Mouse (Mus musculus) stomach, embryonic 16.5 days (tissue): ENCODE measurements around the gene Gnb5. TPM values are rescaled to one million over a fixed set of nuclear protein-coding genes. Genes with fewer than 3 reads are reported as not detected.
"Not testable (repeated sequence)": the region's sequence is repeated elsewhere in the genome, so short reads cannot be mapped to it uniquely, and the experiment has no call there.

ENCODE experiments used
- ATAC-seq: fragments of 200-750 bp; cut with Nextera tagmentation; 2 replicates; pipeline ENCODE4 v1.8.0; 2017; ENCODE audit warnings: moderate number of reproducible peaks, moderate TSS enrichment; ENCODE audit not compliant: insufficient read depth, low FRiP score
- H3K27ac ChIP-seq: fragments of 300-500 bp; sonication (generic); 2 replicates; pipeline ENCODE4 v1.5.1; 2014; ENCODE audit warnings: low read length
- H3K27me3 ChIP-seq: fragments of 300-500 bp; sonication (generic); 2 replicates; pipeline ENCODE4 v1.6.1; 2014; ENCODE audit warnings: low read length, control low read depth, mixed read lengths; ENCODE audit not compliant: control insufficient read depth, insufficient read depth
- H3K36me3 ChIP-seq: fragments of 300-500 bp; sonication (generic); 2 replicates; pipeline ENCODE4 v1.6.1; 2014; ENCODE audit warnings: low read length; ENCODE audit not compliant: control insufficient read depth, insufficient read depth
- H3K4me1 ChIP-seq: fragments of 300-500 bp; sonication (generic); 2 replicates; pipeline ENCODE4 v1.6.1; 2014; ENCODE audit warnings: low read length, control low read depth, mixed read lengths; ENCODE audit not compliant: control insufficient read depth, insufficient read depth
- H3K4me2 ChIP-seq: fragments of 300-500 bp; sonication (generic); 2 replicates; pipeline ENCODE4 v1.6.1; 2014; ENCODE audit warnings: low read depth, low read length, mixed read lengths
- H3K4me3 ChIP-seq: fragments of 300-500 bp; sonication (generic); replicated peaks from 2 replicates; pipeline ENCODE4 v1.5.1; 2014; ENCODE audit warnings: mild to moderate bottlenecking, low read length
- H3K9ac ChIP-seq: fragments of 300-500 bp; sonication (generic); 2 replicates; pipeline ENCODE4 v1.6.1; 2014; ENCODE audit warnings: low read length
- H3K9me3 ChIP-seq: fragments of 300-500 bp; sonication (generic); replicated peaks from 2 replicates; pipeline ENCODE4 v1.6.1; 2016; ENCODE audit warnings: low read length, control low read depth; ENCODE audit not compliant: control insufficient read depth
- WGBS: fragments of 180-500 bp; shearing (Covaris S2); extraction: QIAGEN DNeasy Blood & Tissue Kit; methylation state at CpG from one replicate; pipeline ENCODE4 v1.1.7; 2014; 5-methylcytosine and 5-hydroxymethylcytosine counted together
- polyA plus RNA-seq: library from polyadenylated mRNA; unstranded; fragments of >200 nt; fragmentation: Nextera tagmentation; extraction: Ambion mirVana; gene quantifications from 2 replicates; pipeline ENCODE4 v1.2.1, GENCODE M21; 2015

Gnb5 gene
- polyA plus RNA-seq, 1 experiment from 2014 or later = 22.0 TPM

DNA sequence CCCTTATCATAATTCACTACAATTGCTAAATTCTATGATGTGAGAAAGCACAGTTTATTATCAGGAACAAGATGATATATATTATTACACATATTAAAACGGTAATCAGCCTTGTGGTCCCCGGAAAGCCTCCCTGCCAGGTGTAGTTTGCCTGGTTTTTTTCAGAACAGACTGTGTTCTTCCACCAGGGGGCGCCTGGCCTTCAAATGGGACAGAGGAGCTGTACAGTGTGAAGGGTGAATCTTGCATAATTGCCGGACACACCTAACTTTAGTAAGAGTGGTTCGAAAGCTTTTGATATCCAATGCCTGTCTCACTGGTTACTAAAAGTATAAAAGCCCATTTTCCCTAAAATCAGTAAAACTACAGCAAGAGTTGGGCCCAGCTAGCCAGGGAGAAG lies 55.6 kb downstream of the Gnb5 start:
- Histone ChIP-seq H3K4me2 (no peak overlapping the region), H3K27ac (no peak overlapping the region), H3K36me3 (no peaks in the 10 kb centered on the region), H3K27me3 (no peaks in the 10 kb centered on the region), H3K9ac (no peak overlapping the region), H3K9me3 (no peaks in the 10 kb centered on the region), H3K4me3 (no peak overlapping the region), H3K4me1 (no peaks in the 10 kb centered on the region)
- ATAC-seq = peak; percentile 44; the same call in 1 of the 2 replicates
- 31% methylated on average over 5 of the region's 5 CpGs for WGBS

DNA sequence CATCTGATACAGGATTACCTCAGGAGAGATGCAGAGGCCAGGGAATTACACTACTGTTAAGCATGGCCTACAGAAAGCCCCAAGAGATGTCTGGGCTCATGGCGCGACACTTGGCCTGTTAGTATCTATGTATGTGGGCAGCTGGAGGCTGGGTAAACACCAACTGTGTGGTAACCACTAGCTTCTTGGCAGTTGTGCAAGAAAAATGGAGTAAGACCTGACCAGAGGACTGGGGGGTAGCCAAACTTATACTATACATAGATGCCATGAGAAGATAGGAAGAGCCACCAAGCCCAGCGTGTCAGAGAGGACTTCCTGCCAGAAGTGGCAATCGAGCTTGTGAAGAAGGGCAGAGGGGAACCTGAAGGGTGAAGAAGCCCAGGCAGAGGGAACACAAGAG lies 56.1 kb downstream of the Gnb5 start:
- ATAC-seq = no peak; the same call in 1 of the 2 replicates
- WGBS = 82% methylated on average over 4 of the region's 4 CpGs
- Histone ChIP-seq H3K4me2 (no peak overlapping the region), H3K36me3 (no peaks in the 10 kb centered on the region), H3K27ac (no peak overlapping the region), H3K27me3 (no peaks in the 10 kb centered on the region), H3K4me1 (no peaks in the 10 kb centered on the region), H3K9ac (no peak overlapping the region), H3K9me3 (no peaks in the 10 kb centered on the region), H3K4me3 (no peak overlapping the region)

DNA sequence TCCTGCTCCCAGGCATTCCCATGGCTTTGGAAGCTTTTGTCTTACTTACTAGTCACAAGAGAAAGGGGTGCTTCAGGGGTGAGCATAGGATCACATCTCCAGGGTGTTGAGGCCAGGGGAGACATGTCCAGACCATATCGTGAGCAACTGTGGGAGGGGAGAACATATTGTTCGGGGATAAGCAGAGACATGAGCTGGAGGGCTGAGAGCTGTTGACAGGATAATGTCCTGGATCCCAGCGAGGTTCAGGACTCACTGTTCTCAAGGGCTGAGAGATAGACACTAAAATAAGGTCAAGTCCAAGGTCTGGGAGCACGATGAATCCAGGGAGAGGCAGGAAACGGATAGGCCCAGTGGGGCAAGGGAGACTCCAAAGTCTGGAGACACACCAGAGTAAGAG lies 56.9 kb downstream of the Gnb5 start:
- H3K9ac ChIP-seq = no peak overlapping the region

DNA sequence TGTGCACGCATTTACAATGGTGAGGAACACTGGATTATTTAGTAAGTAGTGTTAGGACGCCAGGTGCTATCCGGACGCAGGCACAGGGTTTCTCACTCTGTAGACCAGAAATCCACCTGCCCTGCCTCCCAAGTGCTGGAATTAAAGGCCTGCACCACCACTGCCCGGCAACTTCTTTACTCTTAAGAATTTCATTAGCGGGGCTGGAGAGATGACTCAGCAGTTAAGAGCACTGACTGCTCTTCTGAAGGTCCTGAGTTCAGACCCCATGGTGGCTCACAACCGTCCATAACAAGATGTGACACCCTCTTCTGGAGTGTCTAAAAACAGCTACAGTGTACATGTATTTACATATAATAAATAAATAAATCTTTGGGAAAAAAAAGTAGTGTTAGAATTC lies 57.6 kb downstream of the Gnb5 start:
- not testable (repeated sequence) for H3K4me1 ChIP-seq, H3K27me3 ChIP-seq, ATAC-seq, H3K27ac ChIP-seq, H3K4me2 ChIP-seq, H3K4me3 ChIP-seq, H3K9ac ChIP-seq, H3K36me3 ChIP-seq, H3K9me3 ChIP-seq
- 62% methylated on average over 7 of the region's 7 CpGs for WGBS

More for the DNA sequence above, 56.9 kb downstream of the Gnb5 start:
- ATAC-seq = no peak
- Histone ChIP-seq H3K4me3 (no peak overlapping the region), H3K4me2 (no peak overlapping the region), H3K27me3 (no peaks in the 10 kb centered on the region), H3K36me3 (no peaks in the 10 kb centered on the region), H3K9me3 (no peaks in the 10 kb centered on the region), H3K27ac (no peak overlapping the region), H3K4me1 (no peaks in the 10 kb centered on the region)
- WGBS = 73% methylated on average over 5 of the region's 5 CpGs

DNA sequence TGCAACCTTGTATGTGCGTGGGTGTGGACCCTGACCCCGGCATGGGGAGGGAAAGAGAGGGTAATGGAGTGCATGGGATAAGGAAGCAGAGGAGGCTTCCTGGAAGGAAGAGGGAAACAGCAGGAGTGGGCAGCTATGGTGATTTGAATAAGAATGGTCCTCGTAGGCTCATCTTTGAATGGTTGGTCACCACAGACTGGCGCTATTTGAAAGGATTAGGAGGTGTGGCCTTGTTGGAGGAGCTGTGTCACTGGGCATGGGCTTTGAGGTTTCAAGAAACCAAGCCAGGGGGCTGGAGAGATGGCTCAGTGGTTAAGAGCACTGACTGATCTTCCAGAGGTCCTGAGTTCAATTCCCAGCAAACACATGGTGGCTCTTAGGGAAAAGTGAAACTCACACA lies 59.1 kb downstream of the Gnb5 start:
- Histone ChIP-seq H3K36me3 (no peaks in the 10 kb centered on the region), H3K27me3 (no peaks in the 10 kb centered on the region), H3K4me1 (no peaks in the 10 kb centered on the region), H3K27ac (no peak overlapping the region), H3K9ac (no peak overlapping the region), H3K4me2 (no peak overlapping the region), H3K4me3 (no peak overlapping the region), H3K9me3 (no peaks in the 10 kb centered on the region)
- WGBS = 88% methylated on average over 4 of the region's 4 CpGs
- ATAC-seq = no peak

DNA sequence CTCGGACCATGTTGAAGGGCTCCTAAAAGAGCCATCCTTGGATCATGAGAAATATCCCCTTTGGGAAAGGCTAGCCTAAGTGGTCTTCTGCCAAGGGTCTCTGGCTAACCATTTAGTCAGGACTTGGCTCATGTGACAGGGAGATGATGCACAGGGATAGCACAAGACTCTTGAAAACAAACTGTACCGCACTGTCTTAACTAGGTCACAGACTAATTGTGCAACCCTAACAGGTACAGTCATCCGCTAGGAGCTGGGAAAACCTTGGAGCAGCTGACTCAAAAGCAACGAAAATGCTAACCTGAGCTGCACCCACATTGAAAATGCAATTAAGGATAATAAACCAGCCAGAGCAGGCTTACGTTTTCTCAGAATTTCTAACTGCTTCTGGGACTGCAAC lies 60.1 kb downstream of the Gnb5 start:
- WGBS = 63% methylated on average over 5 of the region's 5 CpGs
- no peak for ATAC-seq
- no peak overlapping the region for H3K9ac ChIP-seq

DNA sequence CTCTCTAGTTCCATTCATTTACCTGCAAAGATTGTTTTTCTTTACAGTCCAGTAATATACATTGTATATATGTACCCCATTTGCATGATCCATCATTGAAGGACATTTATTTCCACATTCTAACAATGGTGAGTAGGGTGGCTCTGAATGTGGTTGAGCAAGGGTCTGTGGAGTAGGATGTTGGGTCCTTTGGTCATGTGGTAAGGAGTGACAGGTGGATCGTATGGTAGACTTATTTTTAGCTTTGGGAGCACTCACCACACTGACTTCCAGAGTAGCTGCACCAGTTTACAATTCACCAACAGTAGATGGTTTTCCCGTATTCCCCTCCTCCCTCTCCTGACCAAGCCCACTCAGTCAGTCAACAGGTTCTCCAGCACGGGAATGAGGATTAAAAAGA lies 62.7 kb downstream of the Gnb5 start:
- H3K4me2 ChIP-seq = no peak overlapping the region
- 74% methylated on average over 3 of the region's 3 CpGs for WGBS

More for the DNA sequence above, 60.1 kb downstream of the Gnb5 start:
- no peaks in the 10 kb centered on the region for H3K36me3 ChIP-seq
- H3K9me3 ChIP-seq = no peaks in the 10 kb centered on the region
- H3K4me2 ChIP-seq = no peak overlapping the region
- no peak overlapping the region for H3K4me3 ChIP-seq
- no peaks in the 10 kb centered on the region for H3K27me3 ChIP-seq
- H3K27ac ChIP-seq = no peak overlapping the region
- H3K4me1 ChIP-seq = no peaks in the 10 kb centered on the region

DNA sequence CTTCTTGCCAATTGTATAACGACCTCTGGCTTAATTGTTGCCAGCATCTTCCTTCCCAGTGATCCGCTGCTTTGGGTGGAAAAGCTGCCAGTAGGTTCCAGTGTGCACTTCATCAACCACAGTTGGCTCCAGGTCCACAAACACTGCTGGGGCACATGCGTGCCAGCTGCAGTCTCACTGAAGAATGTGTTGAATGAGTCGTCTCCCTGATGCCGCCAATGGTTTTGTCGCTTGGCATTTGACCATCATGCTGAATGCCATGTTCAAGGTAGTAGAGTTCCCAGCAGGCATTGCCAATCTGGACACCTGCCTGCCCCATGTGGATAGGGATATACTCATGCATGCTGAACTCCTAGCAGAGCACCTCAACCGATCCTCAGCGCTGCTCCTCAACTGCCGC lies 69.5 kb downstream of the Gnb5 start:
- no peaks in the 10 kb centered on the region for H3K27me3 ChIP-seq
- no peak for ATAC-seq
- no peaks in the 10 kb centered on the region for H3K4me1 ChIP-seq
- H3K9ac ChIP-seq = no peak overlapping the region
- no peaks in the 10 kb centered on the region for H3K9me3 ChIP-seq
- H3K4me3 ChIP-seq = no peak overlapping the region
- H3K27ac ChIP-seq = no peak overlapping the region
- H3K4me2 ChIP-seq = no peak overlapping the region
- WGBS = 97% methylated on average over 9 of the region's 9 CpGs
- H3K36me3 ChIP-seq = no peaks in the 10 kb centered on the region

More for the DNA sequence above, 62.7 kb downstream of the Gnb5 start:
- Histone ChIP-seq H3K4me3 (no peak overlapping the region), H3K36me3 (no peaks in the 10 kb centered on the region), H3K27ac (no peak overlapping the region), H3K4me1 (no peaks in the 10 kb centered on the region), H3K9ac (no peak overlapping the region), H3K27me3 (no peaks in the 10 kb centered on the region), H3K9me3 (no peaks in the 10 kb centered on the region)
- ATAC-seq = no peak

DNA sequence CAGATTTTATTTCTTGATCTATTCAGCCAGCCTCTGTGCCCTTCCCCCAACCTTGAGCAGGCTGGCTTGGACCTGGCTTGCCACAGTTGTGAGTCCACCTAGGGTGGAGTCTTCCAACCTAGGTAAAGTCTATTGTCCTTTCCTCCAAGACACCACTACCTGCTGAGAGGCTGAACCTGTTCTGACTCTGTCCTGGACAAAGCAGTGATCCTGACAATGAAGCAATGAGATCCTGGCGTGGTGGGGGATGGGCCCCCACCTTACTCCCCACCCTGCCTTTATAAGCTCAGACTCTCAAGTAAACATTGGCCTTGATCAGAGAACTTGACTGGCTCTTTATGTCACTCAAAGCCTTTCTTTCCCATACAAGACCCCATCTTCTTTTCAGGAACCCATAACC lies 70.3 kb downstream of the Gnb5 start:
- Histone ChIP-seq H3K9ac (no peak overlapping the region), H3K4me3 (no peak overlapping the region), H3K4me2 (no peak overlapping the region), H3K27ac (no peak overlapping the region), H3K4me1 (no peaks in the 10 kb centered on the region), H3K36me3 (no peaks in the 10 kb centered on the region), H3K9me3 (no peaks in the 10 kb centered on the region), H3K27me3 (no peaks in the 10 kb centered on the region)
- 41% methylated on average over 1 of the region's 1 CpGs for WGBS
- ATAC-seq = no peak

DNA sequence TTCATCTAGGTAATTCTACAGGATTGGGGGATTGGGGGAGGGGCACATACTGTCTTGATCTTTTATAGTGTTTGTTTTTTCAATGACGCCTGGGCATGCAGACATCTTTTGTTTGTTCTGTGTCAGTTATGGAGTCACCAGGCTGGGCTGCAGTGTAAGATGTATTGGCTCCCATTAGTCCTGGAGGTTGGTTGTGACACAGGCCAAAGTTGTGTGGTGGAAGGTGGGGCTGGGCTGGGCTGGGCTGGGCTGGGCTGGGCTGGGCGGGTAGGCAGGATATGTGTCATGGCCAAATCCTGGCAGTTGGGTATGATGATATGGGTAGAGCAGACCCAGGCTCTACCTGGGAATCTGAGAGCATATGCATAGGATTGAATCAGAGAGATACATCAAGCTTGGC lies 72.7 kb downstream of the Gnb5 start:
- no peak overlapping the region for H3K27ac ChIP-seq

More for the DNA sequence above, 72.7 kb downstream of the Gnb5 start:
- no peak overlapping the region for H3K4me3 ChIP-seq
- no peak for ATAC-seq
- H3K27me3 ChIP-seq = no peaks in the 10 kb centered on the region
- no peaks in the 10 kb centered on the region for H3K36me3 ChIP-seq
- no peak overlapping the region for H3K4me2 ChIP-seq
- no peaks in the 10 kb centered on the region for H3K4me1 ChIP-seq
- H3K9me3 ChIP-seq = no peaks in the 10 kb centered on the region
- no peak overlapping the region for H3K9ac ChIP-seq
- WGBS = 62% methylated on average over 2 of the region's 2 CpGs
